Mouse (Mus musculus) brain, embryonic 14.5 days (tissue): ENCODE measurements at regions not wholly inside any gene's neighbourhood (a gene's known extent, or its start where the extent isn't known, plus 50 kb on each side); places are given as distances from the start of the nearest gene placed in this dataset.
A peak's percentile ranks its signal among the peaks of the same experiment; 100 is the strongest.

Source experiments
- DNase-seq: peaks from one replicate; pipeline ENCODE4 v3.0.0-alpha.2; 2011; ENCODE audit warnings: low read depth
- CTCF ChIP-seq: fragments of 200-500 bp; IDR thresholded peaks from 2 replicates; pipeline ENCODE4 v1.5.1; 2012; ENCODE audit warnings: inconsistent platforms, mild to moderate bottlenecking, moderate library complexity, borderline replicate concordance; ENCODE audit not compliant: insufficient read depth, insufficient read length; ENCODE audit errors: extremely low read depth
- POLR2A ChIP-seq: fragments of 200-500 bp; IDR thresholded peaks from 2 replicates; pipeline ENCODE4 v1.6.1; 2012; ENCODE audit warnings: mild to moderate bottlenecking, inconsistent platforms, borderline replicate concordance; ENCODE audit not compliant: poor library complexity, insufficient read depth, insufficient read length, severe bottlenecking; ENCODE audit errors: extremely low read depth

DNA sequence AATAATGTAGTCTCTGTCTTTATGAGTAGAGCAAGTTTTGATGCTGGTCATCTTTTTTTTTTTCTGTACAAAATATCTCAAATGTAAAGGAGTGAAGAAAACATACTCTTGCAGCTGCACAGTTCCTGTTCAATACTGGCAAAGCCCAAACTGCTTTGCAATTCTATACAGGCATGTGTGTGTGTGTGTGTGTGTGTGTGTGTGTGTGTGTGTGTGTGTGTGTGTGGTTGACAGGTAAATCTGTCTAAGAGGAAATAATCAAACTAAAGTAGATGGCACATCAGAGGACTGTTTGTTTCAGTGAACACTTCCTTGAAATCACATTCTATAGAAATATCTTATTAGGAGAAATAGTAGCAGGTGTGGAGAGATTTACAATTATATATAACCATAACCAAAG lies 747.8 kb upstream of the Lrrc6 start:
- TF ChIP-seq CTCF (no peak), POLR2A (no peak)
- DNase-seq = no peak

GRCm38 (mm10) chr15:67245658-67246268 lies 745.1 kb upstream of the Lrrc6 start:
- peak; percentile 95 for DNase-seq
- TF ChIP-seq POLR2A (no peak), CTCF (no peak)

DNA sequence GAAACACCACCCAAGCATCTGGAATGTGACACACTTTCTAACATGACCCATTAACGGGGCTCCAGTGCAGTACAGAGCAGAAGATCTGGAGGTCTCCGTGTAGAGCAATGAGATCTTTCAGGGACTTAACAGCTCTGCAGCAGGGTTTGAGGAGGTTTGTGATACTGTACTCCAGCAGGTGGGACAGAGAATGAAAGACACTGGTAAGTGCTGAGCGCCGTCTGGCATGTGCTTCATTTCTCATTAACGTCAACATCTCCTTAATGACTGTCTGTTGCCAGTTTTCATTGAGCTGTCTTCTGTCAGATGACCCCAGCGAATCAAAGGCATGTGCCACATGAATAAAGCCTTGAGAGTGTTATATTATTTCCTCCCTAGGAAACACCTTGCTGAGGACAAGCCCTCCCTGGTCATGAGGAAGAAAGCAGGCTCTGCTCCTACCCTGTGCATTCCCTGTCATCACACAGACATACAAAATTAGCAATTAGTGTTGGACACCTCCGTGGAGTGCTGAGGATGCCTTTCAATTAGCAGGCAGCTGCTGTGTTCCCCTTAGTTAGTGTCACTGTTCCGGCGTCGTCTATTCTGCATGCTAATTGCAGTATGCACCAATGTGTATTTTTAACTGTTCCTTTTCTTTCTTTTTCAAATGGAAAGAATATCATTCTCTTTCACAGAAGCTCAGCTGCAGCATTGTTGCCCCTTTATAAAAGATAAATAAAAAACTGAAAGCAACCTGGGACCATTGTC lies 744.4 kb upstream of the Lrrc6 start:
- peak; percentile 94 for DNase-seq
- TF ChIP-seq CTCF = no peak
- no peak for TF ChIP-seq POLR2A

DNA sequence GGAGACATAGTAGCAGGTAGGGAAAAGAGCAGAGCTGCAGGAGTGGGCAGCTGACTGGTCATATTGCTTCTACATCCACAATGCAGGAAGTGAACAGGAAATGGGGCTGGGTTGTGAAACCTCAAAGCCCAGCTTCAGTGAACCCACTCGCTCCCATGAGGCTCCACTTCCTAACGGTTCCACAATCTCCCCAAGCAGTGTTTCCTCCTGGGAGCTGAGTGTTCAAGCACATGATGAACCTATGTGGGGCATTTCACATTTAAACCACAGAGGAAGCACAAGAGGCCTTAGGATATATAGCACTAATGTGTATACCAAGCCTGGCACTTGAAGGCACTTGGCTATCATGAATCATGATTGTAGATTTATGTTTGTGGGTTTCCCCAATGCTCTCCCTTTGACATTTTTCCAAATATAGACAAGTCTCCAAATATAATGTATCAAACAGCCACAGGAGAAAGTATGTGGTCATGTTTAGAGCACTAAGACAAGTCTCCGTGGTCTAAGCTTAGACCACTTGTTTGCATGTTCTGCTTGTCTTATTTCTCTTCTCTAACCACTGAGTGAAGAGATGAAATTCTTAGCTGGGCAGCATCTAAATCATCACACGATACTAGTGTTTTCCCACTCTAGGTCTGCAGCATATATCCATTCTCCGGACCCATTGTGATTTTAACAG lies 734.5 kb upstream of the Lrrc6 start:
- no peak for DNase-seq
- TF ChIP-seq CTCF (no peak), POLR2A (no peak)

DNA sequence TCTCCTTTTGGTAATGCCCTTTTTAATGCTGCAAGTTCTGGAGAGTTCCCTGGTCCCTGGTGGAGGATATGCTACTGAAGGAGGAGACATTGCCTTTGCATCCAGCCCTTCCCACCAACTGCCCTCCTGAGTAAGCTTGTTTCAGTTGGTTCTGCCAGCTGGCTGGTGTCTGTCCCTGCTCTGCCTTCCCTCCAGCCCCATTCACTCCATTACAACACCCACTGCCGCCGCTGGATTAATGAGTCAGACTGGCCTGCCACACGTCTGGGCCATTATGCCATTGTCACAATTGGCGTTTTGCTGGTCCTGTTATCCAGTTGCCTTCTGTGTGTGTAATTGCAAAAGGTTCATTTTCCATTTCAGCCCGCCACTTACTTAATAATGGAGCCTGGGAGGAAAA lies 728.6 kb upstream of the Lrrc6 start:
- no peak for TF ChIP-seq POLR2A
- no peak for TF ChIP-seq CTCF
- peak; percentile 70 for DNase-seq

- TF ChIP-seq POLR2A (no peak), CTCF (no peak)
- no peak for DNase-seq
These were observed 727.9 kb upstream of the Lrrc6 start for GRCm38 (mm10) chr15:67228633-67229032.

GRCm38 (mm10) chr15:67227456-67228164 lies 726.9 kb upstream of the Lrrc6 start:
- TF ChIP-seq POLR2A (no peak), CTCF (no peak)
- DNase-seq = no peak

- peak; percentile 76 for DNase-seq
- no peak for TF ChIP-seq CTCF
- no peak for TF ChIP-seq POLR2A
These were observed 726.2 kb upstream of the Lrrc6 start for GRCm38 (mm10) chr15:67226900-67227299.
